Mouse (Mus musculus) midbrain, embryonic 10.5 days (tissue): Measurements from ENCODE around the gene Pkd2l1. TPM values are rescaled to one million over a fixed set of nuclear protein-coding genes. Genes with fewer than 3 reads are reported as not detected.

Source experiments
- DNase-seq: peaks from one replicate; pipeline ENCODE4 v3.0.0-alpha.2; 2017; ENCODE audit warnings: low spot score
- H3K27ac ChIP-seq: fragments of 300-500 bp; sonication (generic); replicated peaks from 2 replicates; pipeline ENCODE4 v1.5.1; 2016; ENCODE audit warnings: mild to moderate bottlenecking
- H3K27me3 ChIP-seq: fragments of 300-500 bp; sonication (generic); 2 replicates; pipeline ENCODE4 v1.6.1; 2016; ENCODE audit warnings: low read depth, mild to moderate bottlenecking; ENCODE audit not compliant: poor library complexity, severe bottlenecking
- H3K36me3 ChIP-seq: fragments of 300-500 bp; sonication (generic); 2 replicates; pipeline ENCODE4 v1.6.1; 2016; ENCODE audit warnings: mild to moderate bottlenecking, moderate library complexity
- H3K4me1 ChIP-seq: fragments of 300-500 bp; sonication (generic); 2 replicates; pipeline ENCODE4 v1.6.1; 2016
- H3K4me3 ChIP-seq: fragments of 300-500 bp; sonication (generic); 2 replicates; pipeline ENCODE4 v1.5.1; 2016; ENCODE audit warnings: mild to moderate bottlenecking, moderate library complexity
- H3K9me3 ChIP-seq: fragments of 300-500 bp; sonication (generic); replicated peaks from 2 replicates; pipeline ENCODE4 v1.6.1; 2016; ENCODE audit warnings: mild to moderate bottlenecking
- WGBS: fragments of 180-500 bp; shearing (Covaris S2); methylation state at CpG from one replicate; pipeline ENCODE4 v1.1.7; 2016; 5-methylcytosine and 5-hydroxymethylcytosine counted together
- polyA plus RNA-seq: library from polyadenylated mRNA; unstranded; fragments of >200 nt; fragmentation: Nextera tagmentation; extraction: Ambion mirVana; gene quantifications from 2 replicates; pipeline ENCODE4 v1.2.1, GENCODE M21; 2016

The Pkd2l1 gene
- polyA plus RNA-seq, 1 experiment from 2014 or later = not detected

DNA sequence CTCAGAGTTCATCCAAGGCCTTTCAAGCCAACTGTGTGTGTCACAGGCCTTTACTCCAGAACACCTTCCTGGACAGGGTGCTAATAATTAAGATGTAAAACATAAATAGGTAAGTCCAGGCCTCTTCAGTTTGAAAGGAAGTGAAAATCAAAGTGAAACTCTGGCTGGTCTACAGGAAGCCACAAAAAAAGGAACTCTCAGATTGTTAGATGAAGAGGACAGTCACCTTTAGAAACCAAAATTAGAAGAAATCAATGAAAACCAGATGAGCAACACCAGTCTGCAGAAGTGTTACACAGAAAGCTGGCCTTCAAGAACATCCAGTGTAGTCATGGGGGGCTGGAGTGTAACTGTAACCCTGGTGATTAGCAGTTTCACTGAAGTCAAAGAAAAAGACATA is 74.4 kb downstream of the Pkd2l1 start:
- H3K36me3 ChIP-seq = peaks cover 95% of the 10 kb centered on the region
- no peaks in the 10 kb centered on the region for H3K4me1 ChIP-seq
- H3K27me3 ChIP-seq = no peaks in the 10 kb centered on the region
- no peak overlapping the region for H3K27ac ChIP-seq
- H3K4me3 ChIP-seq = no peak overlapping the region
- no peaks in the 10 kb centered on the region for H3K9me3 ChIP-seq
- no peak for DNase-seq

DNA sequence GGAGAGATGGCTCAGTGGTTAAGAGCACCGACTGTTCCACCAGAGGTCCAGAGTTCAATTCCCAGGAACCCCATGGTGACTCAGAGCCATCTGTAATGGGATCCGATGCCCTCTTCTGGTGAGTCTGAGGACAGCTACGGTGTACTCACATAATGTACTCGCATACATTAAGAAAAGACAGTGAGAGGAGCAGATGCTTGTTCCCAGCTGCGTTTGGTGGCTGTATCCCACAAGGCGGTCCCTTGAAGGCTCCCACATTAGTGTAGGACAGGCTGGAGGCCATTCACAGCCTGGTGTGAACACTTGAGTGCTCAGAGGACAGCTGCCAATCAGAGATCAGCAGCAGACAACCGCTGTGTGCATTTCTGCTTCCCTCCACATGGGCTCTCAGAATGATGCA is 80.5 kb downstream of the Pkd2l1 start:
- peak; percentile 44 for DNase-seq
- H3K36me3 ChIP-seq = peaks cover 77% of the 10 kb centered on the region

DNA sequence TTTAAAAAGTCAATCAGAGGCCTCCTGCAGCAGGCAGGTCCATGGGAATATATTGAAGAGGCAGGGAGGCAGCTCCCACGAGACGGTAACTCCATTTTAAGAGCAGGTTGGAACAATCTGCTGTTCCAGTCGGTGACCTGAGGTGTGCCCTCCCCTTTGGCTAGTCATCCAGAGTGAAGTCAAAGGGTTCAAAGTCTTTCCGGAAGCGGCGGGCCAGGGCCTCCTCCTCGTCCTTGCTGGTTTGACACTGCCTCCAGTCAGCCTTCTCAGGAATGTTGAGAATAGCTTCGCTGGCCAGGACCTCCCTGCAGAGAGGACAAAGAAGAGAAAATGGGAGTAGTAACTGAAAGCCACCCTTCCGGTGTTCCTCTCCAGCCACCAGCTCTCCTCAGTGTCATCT is 81.9 kb downstream of the Pkd2l1 start:
- peaks cover 23% of the 10 kb centered on the region for H3K4me1 ChIP-seq
- WGBS = 92% methylated on average over 9 of the region's 9 CpGs
- no peak overlapping the region for H3K27ac ChIP-seq
- H3K36me3 ChIP-seq = peaks cover 66% of the 10 kb centered on the region
- no peak for DNase-seq
- no peaks in the 10 kb centered on the region for H3K9me3 ChIP-seq
- no peaks in the 10 kb centered on the region for H3K27me3 ChIP-seq
- no peak overlapping the region for H3K4me3 ChIP-seq

More for the DNA sequence above, 80.5 kb downstream of the Pkd2l1 start:
- Histone ChIP-seq H3K27me3 (no peaks in the 10 kb centered on the region), H3K9me3 (no peaks in the 10 kb centered on the region), H3K4me3 (no peak overlapping the region), H3K27ac (no peak overlapping the region), H3K4me1 (peaks cover 9% of the 10 kb centered on the region)
- 63% methylated on average over 7 of the region's 7 CpGs for WGBS

- H3K9me3 ChIP-seq = no peaks in the 10 kb centered on the region
- no peak for DNase-seq
- peaks cover 52% of the 10 kb centered on the region for H3K36me3 ChIP-seq
Observed at GRCm38 (mm10) chr19:44108996-44109395, 83.2 kb downstream of the Pkd2l1 start.

GRCm38 (mm10) chr19:44107661-44108521 is 84.4 kb downstream of the Pkd2l1 start:
- H3K4me3 ChIP-seq = peak overlapping the region; percentile 99
- H3K27ac ChIP-seq = peak overlapping the region; percentile 95

More at GRCm38 (mm10) chr19:44108996-44109395, 83.2 kb downstream of the Pkd2l1 start:
- Histone ChIP-seq H3K27ac (no peak overlapping the region), H3K27me3 (no peaks in the 10 kb centered on the region), H3K4me1 (peaks cover 23% of the 10 kb centered on the region), H3K4me3 (no peak overlapping the region)

GRCm38 (mm10) chr19:44106831-44107660 is 85.2 kb downstream of the Pkd2l1 start, which contains the start of gene Chuk:
Gene Chuk, minus strand, starts transcription at chr19:44107480.
- Histone ChIP-seq H3K27ac (peak within 1 kb of the TSS; percentile 95), H3K27me3 (no peaks in the 10 kb centered on the region), H3K9me3 (no peaks in the 10 kb centered on the region), H3K4me1 (peaks cover 23% of the 10 kb centered on the region), H3K4me3 (peak within 1 kb of the TSS; percentile 99), H3K36me3 (peaks cover 41% of the 10 kb centered on the region)
- DNase-seq = peak; percentile 97
- WGBS = 2% methylated on average over 67 of the region's 67 CpGs

More at GRCm38 (mm10) chr19:44107661-44108521, 84.4 kb downstream of the Pkd2l1 start:
- Histone ChIP-seq H3K9me3 (no peaks in the 10 kb centered on the region), H3K4me1 (peaks cover 23% of the 10 kb centered on the region), H3K36me3 (peaks cover 44% of the 10 kb centered on the region), H3K27me3 (no peaks in the 10 kb centered on the region)
- 31% methylated on average over 22 of the region's 22 CpGs for WGBS
- DNase-seq = no peak

GRCm38 (mm10) chr19:44104393-44104792 is 87.8 kb downstream of the Pkd2l1 start:
- H3K4me1 ChIP-seq = peaks cover 23% of the 10 kb centered on the region
- no peaks in the 10 kb centered on the region for H3K9me3 ChIP-seq
- no peak for DNase-seq
- no peaks in the 10 kb centered on the region for H3K27me3 ChIP-seq
- H3K27ac ChIP-seq = no peak overlapping the region
- H3K4me3 ChIP-seq = no peak overlapping the region
- H3K36me3 ChIP-seq = peaks cover 37% of the 10 kb centered on the region
- WGBS = 88% methylated on average over 1 of the region's 1 CpGs

DNA sequence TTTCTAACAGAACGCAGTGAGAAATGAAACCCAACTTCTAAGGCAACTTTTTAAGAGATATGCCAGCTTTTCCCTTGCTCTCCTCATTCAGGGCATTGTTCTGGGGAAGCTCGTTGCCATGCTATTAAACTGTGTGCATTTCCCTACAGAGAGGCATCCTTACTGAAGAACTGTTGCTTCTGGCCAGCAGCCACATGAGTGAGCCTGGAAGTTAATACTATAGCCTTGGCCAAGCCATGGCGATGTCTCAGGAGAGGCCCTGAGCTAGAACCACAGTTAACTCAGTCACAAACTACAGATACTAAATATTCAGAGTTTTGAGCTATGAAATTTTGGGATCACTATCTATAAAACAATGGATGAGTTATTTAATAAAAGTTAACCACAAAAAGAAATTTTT is 89.2 kb downstream of the Pkd2l1 start:
- 95% methylated on average over 3 of the region's 3 CpGs for WGBS
- peaks cover 19% of the 10 kb centered on the region for H3K4me1 ChIP-seq

DNA sequence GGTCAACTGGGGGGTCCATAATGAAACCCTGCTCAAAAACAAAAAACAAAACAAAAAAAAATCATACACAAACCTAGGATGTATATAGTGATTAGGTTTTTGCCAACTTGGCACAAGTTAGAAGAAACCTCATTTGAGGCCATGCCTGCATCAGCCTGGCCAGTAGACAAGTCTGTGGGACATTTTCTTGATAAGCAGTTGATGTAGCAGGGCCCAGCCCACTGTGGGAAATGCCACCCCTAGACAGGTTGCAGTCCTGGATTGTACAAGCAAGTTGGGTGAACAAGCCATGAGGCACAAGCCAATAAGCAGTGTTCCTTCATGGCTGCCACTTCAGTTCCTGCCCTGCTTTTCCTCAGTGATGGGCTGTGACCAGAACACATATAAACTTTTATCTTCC is 91.4 kb downstream of the Pkd2l1 start:
- Histone ChIP-seq H3K9me3 (no peaks in the 10 kb centered on the region; the same call in 1 of the 2 replicates), H3K4me1 (peaks cover 5% of the 10 kb centered on the region), H3K36me3 (peaks cover 63% of the 10 kb centered on the region), H3K27me3 (no peaks in the 10 kb centered on the region), H3K27ac (no peak overlapping the region), H3K4me3 (no peak overlapping the region)
- DNase-seq = no peak

More for the DNA sequence above, 89.2 kb downstream of the Pkd2l1 start:
- Histone ChIP-seq H3K4me3 (no peak overlapping the region), H3K36me3 (peaks cover 42% of the 10 kb centered on the region), H3K27me3 (no peaks in the 10 kb centered on the region), H3K27ac (no peak overlapping the region), H3K9me3 (no peaks in the 10 kb centered on the region)
- DNase-seq = no peak

Other genes with a start within 250 kb of the Pkd2l1 start
- gene Cpn1, start 205.9 kb downstream of the Pkd2l1 start, polyA plus RNA-seq = 0.22 and 0.42 TPM in 2 replicates
- gene Cyp2c23, start 163.2 kb downstream of the Pkd2l1 start, polyA plus RNA-seq = not detected in 2 replicates
- 22.2 and 23.6 TPM in 2 replicates for gene Erlin1, start 122.7 kb downstream of the Pkd2l1 start, polyA plus RNA-seq
- 47.8 and 51.2 TPM in 2 replicates for gene Chuk, start 85.0 kb downstream of the Pkd2l1 start, polyA plus RNA-seq
- 38.9 and 42.1 TPM in 2 replicates for gene Cwf19l1, start 56.6 kb downstream of the Pkd2l1 start, polyA plus RNA-seq
- gene Bloc1s2, start 46.0 kb downstream of the Pkd2l1 start, polyA plus RNA-seq = 107 and 108 TPM in 2 replicates
- 0.17 and 0.30 TPM in 2 replicates for gene Scd3, start 10.8 kb upstream of the Pkd2l1 start, polyA plus RNA-seq
- 326 and 382 TPM in 2 replicates for gene Scd2, start 101.2 kb upstream of the Pkd2l1 start, polyA plus RNA-seq
- gene Scd4, start 140.7 kb upstream of the Pkd2l1 start, polyA plus RNA-seq = 0.06 TPM in 1 of 2 replicates, not detected in the other
- 20.0 and 21.6 TPM in 2 replicates for gene Scd1, start 215.4 kb upstream of the Pkd2l1 start, polyA plus RNA-seq